Mouse (Mus musculus) cortical plate, adult 2 months (tissue): Measurements from ENCODE around the gene Gm28048.

Source experiments
- CTCF ChIP-seq: fragments of 200-500 bp; IDR thresholded peaks from 2 replicates; pipeline ENCODE4 v1.5.1; 2011; ENCODE audit warnings: mild to moderate bottlenecking, control low read depth, low read length; ENCODE audit not compliant: insufficient read depth; ENCODE audit errors: extremely low read depth
- POLR2A ChIP-seq: fragments of 200-500 bp; IDR thresholded peaks from 2 replicates; pipeline ENCODE4 v1.6.1; 2011; ENCODE audit warnings: mild to moderate bottlenecking, low read length, control low read depth; ENCODE audit not compliant: insufficient read depth; ENCODE audit errors: extremely low read depth

- no peak for TF ChIP-seq CTCF
- no peak for TF ChIP-seq POLR2A
Measured at GRCm38 (mm10) chr11:22798916-22799315, 183.0 kb downstream of the Gm28048 start.
